Mouse (Mus musculus): ENCODE results near the gene Lrrc66.

Gene Lrrc66

DNA sequence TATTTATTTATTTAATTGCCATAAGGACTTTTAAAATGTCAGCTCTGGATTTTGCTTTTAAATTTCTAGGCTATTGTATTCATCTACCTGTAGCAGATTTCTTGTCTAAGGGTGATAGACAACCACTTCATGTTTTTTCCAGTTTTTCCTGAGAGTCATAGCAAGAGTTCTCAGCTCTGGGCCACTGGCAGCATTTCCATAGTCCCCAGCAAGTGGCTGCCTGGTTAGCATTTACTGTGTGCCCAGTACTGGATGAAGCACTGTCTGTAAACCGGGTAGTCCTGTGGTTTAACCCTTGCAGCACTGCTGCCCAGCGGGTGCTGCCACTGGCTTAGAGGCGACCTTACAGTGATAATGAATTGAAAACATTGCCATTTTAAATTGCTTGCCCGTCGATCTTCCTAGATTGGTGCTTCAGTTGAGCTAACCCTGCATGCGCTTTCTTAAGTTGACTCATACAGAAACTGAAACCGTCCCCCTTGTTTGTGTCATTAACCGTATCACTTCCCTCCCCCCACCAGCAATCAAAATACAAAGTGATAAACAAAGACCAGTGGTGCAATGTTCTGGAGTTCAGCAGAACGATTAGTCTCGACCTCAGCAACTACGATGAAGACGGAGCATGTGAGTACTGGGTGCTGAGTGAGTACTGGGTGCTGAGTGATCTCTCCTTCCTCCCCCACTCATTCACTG lies 75.4 kb downstream of the Lrrc66 start:
- no peak for DNase-seq (ENCODE audit: low spot score)

All from ovary, postnatal 10 days (tissue).